Mouse (Mus musculus) heart, postnatal 0 days (tissue): ENCODE measurements around the gene Slc28a1. TPM values are rescaled to one million over a fixed set of nuclear protein-coding genes. Genes with fewer than 3 reads are reported as not detected.

Source experiments
- ATAC-seq: fragments of 200-750 bp; cut with Nextera tagmentation; 2 replicates; pipeline ENCODE4 v1.8.0; 2017; ENCODE audit warnings: low read depth, moderate number of reproducible peaks, moderate library complexity; ENCODE audit not compliant: insufficient read depth
- DNase-seq: peaks from one replicate; pipeline ENCODE4 v3.0.0-alpha.2; 2016; ENCODE audit warnings: low spot score
- H3K27ac ChIP-seq: fragments of 300-500 bp; sonication (generic); 2 replicates; pipeline ENCODE4 v1.5.1; 2014; ENCODE audit warnings: low read depth, mild to moderate bottlenecking
- H3K27me3 ChIP-seq: fragments of 300-500 bp; sonication (generic); 2 replicates; pipeline ENCODE4 v1.6.1; 2014; ENCODE audit warnings: low read length, mixed read lengths; ENCODE audit not compliant: control insufficient read depth, insufficient read depth
- H3K36me3 ChIP-seq: fragments of 300-500 bp; sonication (generic); replicated peaks from 2 replicates; pipeline ENCODE4 v1.6.1; 2014; ENCODE audit warnings: low read length, mixed read lengths; ENCODE audit not compliant: control insufficient read depth, insufficient read depth
- H3K4me1 ChIP-seq: fragments of 300-500 bp; sonication (generic); 2 replicates; pipeline ENCODE4 v1.6.1; 2014; ENCODE audit warnings: antibody characterized with exemption; ENCODE audit not compliant: control insufficient read depth, insufficient read depth
- H3K4me2 ChIP-seq: fragments of 300-500 bp; sonication (generic); 2 replicates; pipeline ENCODE4 v1.6.1; 2014; ENCODE audit warnings: low read depth, mild to moderate bottlenecking, low read length, moderate library complexity
- H3K4me3 ChIP-seq: fragments of 300-500 bp; sonication (generic); 2 replicates; pipeline ENCODE4 v1.5.1; 2014; ENCODE audit warnings: low read depth, low read length
- H3K9ac ChIP-seq: fragments of 300-500 bp; sonication (generic); replicated peaks from 2 replicates; pipeline ENCODE4 v1.6.1; 2014; ENCODE audit warnings: low read depth, low read length, mixed read lengths
- H3K9me3 ChIP-seq: fragments of 300-500 bp; sonication (generic); replicated peaks from 2 replicates; pipeline ENCODE4 v1.6.1; 2016; ENCODE audit warnings: low read length; ENCODE audit not compliant: control insufficient read depth
- CTCF ChIP-seq: IDR thresholded peaks from 2 replicates; pipeline ENCODE4 v1.5.1; 2016; ENCODE audit warnings: antibody characterized with exemption, control low read depth, low read depth
- EP300 ChIP-seq: IDR thresholded peaks from 2 replicates; pipeline ENCODE4 v1.6.1; 2016; ENCODE audit warnings: antibody characterized with exemption, low read depth
- WGBS: fragments of 180-500 bp; shearing (Covaris S2); extraction: QIAGEN DNeasy Blood & Tissue Kit; methylation state at CpG from one replicate; pipeline ENCODE4 v1.1.7; 2014; 5-methylcytosine and 5-hydroxymethylcytosine counted together
- polyA plus RNA-seq: library from polyadenylated mRNA; unstranded; fragments of >200 nt; fragmentation: Nextera tagmentation; extraction: Ambion mirVana; gene quantifications from 2 replicates; pipeline ENCODE4 v1.2.1, GENCODE M21; 2015
- total RNA-seq: library from RNA; depleted of rRNA; stranded (reverse); fragments of >200 nt; gene quantifications from 2 replicates; pipeline ENCODE4 v1.2.3, GENCODE M21; 2014; ENCODE audit warnings: low replicate concordance

Slc28a1 gene
- total and polyA plus RNA-seq, 2 experiments from 2014 or later: 0.05 TPM; not detected in 1

GRCm38 (mm10) chr7:81154960-81155359, 40.4 kb downstream of the Slc28a1 start:
- TF ChIP-seq EP300 (0 out of 2 replicates have a peak, but pooled peaks have one; percentile 10), CTCF (peak; percentile 89)
- Histone ChIP-seq H3K4me2 (no peak overlapping the region), H3K27ac (no peak overlapping the region), H3K9me3 (0 out of 2 replicates have a peak, but pooled peaks cover 3% of the 10 kb centered on the region), H3K36me3 (no peaks in the 10 kb centered on the region), H3K27me3 (no peaks in the 10 kb centered on the region), H3K4me3 (no peak overlapping the region), H3K4me1 (no peaks in the 10 kb centered on the region), H3K9ac (no peak overlapping the region)
- peak; percentile 78 for DNase-seq
- 2% methylated on average over 3 of the region's 3 CpGs for WGBS
- peak; percentile 89 for ATAC-seq

- no peaks in the 10 kb centered on the region for H3K4me1 ChIP-seq
- no peak for ATAC-seq
- WGBS: 71% methylated on average over 7 of the region's 7 CpGs
Measured at GRCm38 (mm10) chr7:81158933-81159332, 44.3 kb downstream of the Slc28a1 start.

GRCm38 (mm10) chr7:81161666-81162065, 47.1 kb downstream of the Slc28a1 start:
- DNase-seq (peak; percentile 21), ATAC-seq (no peak)
- 63% methylated on average over 9 of the region's 9 CpGs for WGBS
- no peaks in the 10 kb centered on the region for H3K36me3 ChIP-seq
- H3K9me3 ChIP-seq: no peaks in the 10 kb centered on the region
- H3K9ac ChIP-seq: no peak overlapping the region
- H3K4me2 ChIP-seq: no peak overlapping the region
- no peak overlapping the region for H3K4me3 ChIP-seq
- TF ChIP-seq CTCF (peak; percentile 59), EP300 (no peak)
- no peaks in the 10 kb centered on the region for H3K27me3 ChIP-seq
- no peak overlapping the region for H3K27ac ChIP-seq
- no peaks in the 10 kb centered on the region for H3K4me1 ChIP-seq

More at GRCm38 (mm10) chr7:81158933-81159332, 44.3 kb downstream of the Slc28a1 start:
- Histone ChIP-seq H3K4me3 (no peak overlapping the region), H3K9me3 (no peaks in the 10 kb centered on the region), H3K9ac (no peak overlapping the region), H3K4me2 (no peak overlapping the region), H3K27ac (no peak overlapping the region), H3K36me3 (no peaks in the 10 kb centered on the region), H3K27me3 (no peaks in the 10 kb centered on the region)
- DNase-seq: no peak
- TF ChIP-seq CTCF (no peak), EP300 (no peak)

GRCm38 (mm10) chr7:81162345-81162744, 47.7 kb downstream of the Slc28a1 start:
- TF ChIP-seq CTCF (peak; percentile 93), EP300 (no peak)
- WGBS: 24% methylated on average over 4 of the region's 4 CpGs
- ATAC-seq: peak; percentile 59

GRCm38 (mm10) chr7:81164411-81164810, 49.8 kb downstream of the Slc28a1 start:
- Histone ChIP-seq H3K27me3 (no peaks in the 10 kb centered on the region), H3K27ac (no peak overlapping the region), H3K9me3 (no peaks in the 10 kb centered on the region), H3K4me1 (no peaks in the 10 kb centered on the region), H3K9ac (no peak overlapping the region), H3K4me3 (no peak overlapping the region), H3K36me3 (no peaks in the 10 kb centered on the region), H3K4me2 (no peak overlapping the region)
- DNase-seq (no peak), ATAC-seq (no peak)
- WGBS: 67% methylated on average over 7 of the region's 7 CpGs
- no peak for TF ChIP-seq CTCF
- TF ChIP-seq EP300: no peak

More at GRCm38 (mm10) chr7:81162345-81162744, 47.7 kb downstream of the Slc28a1 start:
- H3K36me3 ChIP-seq: no peaks in the 10 kb centered on the region
- H3K4me2 ChIP-seq: no peak overlapping the region
- H3K4me3 ChIP-seq: no peak overlapping the region
- DNase-seq: peak; percentile 60
- no peaks in the 10 kb centered on the region for H3K9me3 ChIP-seq
- no peaks in the 10 kb centered on the region for H3K27me3 ChIP-seq
- no peak overlapping the region for H3K27ac ChIP-seq
- H3K4me1 ChIP-seq: no peaks in the 10 kb centered on the region
- no peak overlapping the region for H3K9ac ChIP-seq

GRCm38 (mm10) chr7:81167124-81167523, 52.5 kb downstream of the Slc28a1 start:
- ATAC-seq: peak; percentile 41; the same call in 1 of the 2 replicates

More at GRCm38 (mm10) chr7:81167124-81167523, 52.5 kb downstream of the Slc28a1 start:
- H3K27ac ChIP-seq: no peak overlapping the region
- TF ChIP-seq EP300 (no peak), CTCF (peak; percentile 83)
- no peaks in the 10 kb centered on the region for H3K36me3 ChIP-seq
- no peak overlapping the region for H3K4me2 ChIP-seq
- peak; percentile 63 for DNase-seq
- H3K27me3 ChIP-seq: no peaks in the 10 kb centered on the region
- 17% methylated on average over 3 of the region's 3 CpGs for WGBS
- no peaks in the 10 kb centered on the region for H3K4me1 ChIP-seq
- H3K9ac ChIP-seq: no peak overlapping the region
- no peak overlapping the region for H3K4me3 ChIP-seq
- no peaks in the 10 kb centered on the region for H3K9me3 ChIP-seq
